Mouse (Mus musculus): ENCODE measurements around the gene Cysltr2. TPM values are rescaled to one million over a fixed set of nuclear protein-coding genes. Genes with fewer than 3 reads are reported as not detected.

Gene Cysltr2
- under 1 TPM in 1 of 2 experiments, not detected in 1; 0.27 TPM for total RNA-seq (2021)

DNA sequence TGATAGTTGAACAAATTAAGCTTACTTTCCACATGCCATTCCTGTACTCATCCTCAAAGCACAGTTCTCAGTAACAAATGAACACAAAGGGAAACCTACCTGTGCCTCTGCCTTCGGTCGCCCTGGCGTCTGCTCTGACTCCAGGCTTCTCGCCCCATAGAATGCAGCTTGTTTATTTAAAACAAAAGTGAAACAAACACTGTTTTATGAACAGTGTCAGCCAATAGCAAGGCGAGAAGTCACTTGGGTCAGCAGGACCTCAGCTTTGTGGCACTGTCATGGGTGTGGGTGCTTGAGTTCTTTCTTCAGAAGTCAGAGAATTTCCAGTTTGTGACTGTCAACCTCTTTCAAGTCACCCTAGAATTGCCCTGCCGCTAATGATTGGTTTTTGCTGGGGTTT lies at the start of gene Cysltr2:
Gene Cysltr2 (minus strand): TSS at position 178 of the 400 bp plus-strand sequence.
- no peak for DNase-seq

GRCm38 (mm10) chr14:73094802-73095550 lies 46.1 kb upstream of the Cysltr2 start:
- DNase-seq: no peak
- intact Hi-C loops (cut with DNase I): loop anchor here (5.0 kb wide), 2 partner anchors 518 to 718 kb away; no protein-coding TSS in a partner anchor

More for the DNA sequence above, at the start of gene Cysltr2:
- intact Hi-C loops (cut with DNase I): no loop called here

DNA sequence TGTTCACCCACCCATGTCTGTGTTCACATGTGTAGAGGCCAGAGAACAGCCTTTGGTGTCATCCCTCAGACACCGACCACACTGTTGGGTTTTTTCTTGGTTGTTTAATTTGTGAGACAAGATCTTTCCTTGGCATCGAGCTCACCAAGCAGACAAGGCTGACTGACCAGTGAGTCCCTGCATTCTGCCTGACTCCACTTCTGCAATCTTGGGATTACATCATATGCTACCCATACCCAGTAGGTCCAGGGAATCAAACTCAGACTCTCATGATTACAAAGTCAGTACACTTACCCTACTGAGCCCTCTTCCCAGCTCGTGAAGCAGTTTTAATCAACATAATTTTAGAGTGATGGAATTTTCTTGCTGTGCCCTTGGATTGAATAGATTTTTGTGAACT lies 44.0 kb upstream of the Cysltr2 start:
- intact Hi-C loops (cut with DNase I): no loop called here
- no peak for DNase-seq

- intact Hi-C loops (cut with DNase I): no loop called here
- DNase-seq: no peak
These were observed 39.3 kb upstream of the Cysltr2 start for GRCm38 (mm10) chr14:73088224-73088623.

DNA sequence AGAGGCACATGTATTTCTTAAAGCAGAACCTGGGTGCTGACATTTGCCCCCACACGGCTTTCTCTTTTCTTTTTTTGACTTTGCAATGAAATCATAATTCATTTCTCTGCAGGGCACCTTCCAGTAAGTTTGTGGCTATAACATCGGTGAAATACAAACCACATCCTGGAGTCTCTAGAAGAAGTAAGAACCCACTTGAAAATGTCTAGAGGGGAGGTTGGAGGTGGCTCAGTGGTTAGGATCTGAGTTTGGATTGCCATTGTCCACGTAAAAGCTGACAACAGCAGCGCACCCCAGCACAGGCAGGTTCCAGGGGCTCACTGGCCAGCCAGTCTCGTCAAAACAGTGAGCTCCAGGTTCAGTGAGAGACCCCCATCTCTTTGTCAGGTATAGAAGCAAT lies 38.8 kb upstream of the Cysltr2 start:
- DNase-seq: no peak
- intact Hi-C loops (cut with DNase I): no loop called here

DNA sequence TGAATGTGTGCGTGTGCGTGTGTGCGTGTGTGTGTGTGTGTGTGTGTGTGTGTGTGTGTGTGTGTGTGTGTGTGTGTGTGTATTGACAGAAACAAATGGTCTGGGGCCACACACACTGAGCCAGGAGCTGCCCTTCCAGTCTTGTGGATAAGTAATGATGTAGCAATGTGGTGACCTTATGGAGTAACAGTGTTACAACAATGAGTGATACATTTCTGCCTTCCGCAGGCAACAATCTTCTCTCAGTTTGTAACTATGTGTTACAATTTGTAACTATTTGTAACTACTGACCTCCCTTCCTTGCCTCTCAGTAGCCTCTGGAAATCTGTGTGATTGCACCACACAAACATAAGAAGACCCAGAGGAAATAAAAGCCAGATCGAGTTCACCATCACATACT lies 38.3 kb upstream of the Cysltr2 start:
- intact Hi-C loops (cut with DNase I): no loop called here
- DNase-seq: no peak

GRCm38 (mm10) chr14:73086425-73086824 lies 37.5 kb upstream of the Cysltr2 start:
- no peak for DNase-seq
- intact Hi-C loops (cut with DNase I): no loop called here

DNA sequence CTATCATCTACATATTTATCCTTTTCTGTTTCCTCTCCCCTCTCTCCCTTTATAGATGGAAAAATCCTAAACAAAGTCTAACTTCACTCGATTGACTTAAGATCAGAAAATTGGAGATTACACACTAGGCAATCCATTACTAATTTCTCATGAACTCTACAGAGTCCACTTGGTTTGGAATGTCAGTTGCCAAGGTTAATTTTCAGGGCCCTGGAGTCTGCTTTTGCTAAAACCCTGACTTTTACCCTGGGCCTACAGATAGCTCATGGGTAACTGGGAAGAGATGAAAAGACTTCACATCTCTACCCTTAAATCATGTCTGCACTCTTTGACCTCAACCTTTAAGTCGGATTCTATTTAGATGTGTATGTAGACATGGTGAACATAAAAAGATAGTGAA lies 34.6 kb upstream of the Cysltr2 start:
- intact Hi-C loops (cut with DNase I): no loop called here
- no peak for DNase-seq

DNA sequence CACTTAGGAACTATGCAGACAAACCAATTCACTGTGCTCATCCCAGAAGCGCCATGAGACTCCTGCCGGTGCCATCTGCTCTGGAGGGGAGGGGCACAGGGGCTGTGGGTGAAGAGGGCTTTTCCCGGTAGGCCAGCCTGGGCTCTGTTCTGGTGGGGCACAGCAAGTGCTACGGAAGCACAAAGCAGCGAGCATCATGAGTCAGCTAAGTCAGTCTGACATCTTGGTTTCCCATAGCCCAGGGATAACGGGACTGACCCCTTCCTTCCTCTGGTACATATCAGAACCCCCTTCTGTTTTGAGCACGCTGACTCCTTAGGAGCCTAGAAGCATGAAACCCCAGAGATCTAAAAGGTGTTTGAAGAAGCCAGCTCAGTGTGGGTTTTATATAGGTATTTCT lies 15.5 kb upstream of the Cysltr2 start:
- no peak for DNase-seq
- intact Hi-C loops (cut with DNase I): no loop called here

DNA sequence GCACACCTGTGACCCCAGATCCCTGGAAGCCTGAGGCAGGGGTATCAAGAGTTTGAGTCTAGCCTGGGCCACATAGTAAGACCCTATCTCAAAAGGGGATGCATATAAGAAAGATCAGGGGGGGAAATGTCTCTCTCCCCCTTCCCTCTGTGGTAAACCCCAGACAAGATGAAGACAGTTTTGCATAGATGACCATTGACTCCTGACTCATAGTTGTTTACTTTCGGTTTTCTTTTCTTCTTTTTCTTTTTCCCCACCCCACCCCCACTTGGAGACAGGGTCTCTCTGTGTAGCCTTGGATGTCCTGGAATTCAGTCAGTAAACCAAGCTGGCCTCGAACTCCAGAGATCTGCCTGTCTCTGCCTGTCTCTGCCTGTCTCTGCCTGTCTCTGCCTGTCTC lies 9.8 kb upstream of the Cysltr2 start:
- DNase-seq: no peak
- intact Hi-C loops (cut with DNase I): no loop called here

GRCm38 (mm10) chr14:73057764-73058163 lies 8.8 kb upstream of the Cysltr2 start:
- intact Hi-C loops (cut with DNase I): no loop called here
- peak; percentile 13 to 15 for DNase-seq

- intact Hi-C loops (cut with DNase I): no loop called here
- DNase-seq: no peak
These were observed 7.9 kb upstream of the Cysltr2 start for GRCm38 (mm10) chr14:73056813-73057212.

GRCm38 (mm10) chr14:73045199-73045928 lies 3.5 kb downstream of the Cysltr2 start:
- DNase-seq: no peak

GRCm38 (mm10) chr14:73041689-73042088 lies 7.2 kb downstream of the Cysltr2 start:
- intact Hi-C loops (cut with DNase I): no loop called here

More at GRCm38 (mm10) chr14:73045199-73045928, 3.5 kb downstream of the Cysltr2 start:
- intact Hi-C loops (cut with DNase I): no loop called here

DNA sequence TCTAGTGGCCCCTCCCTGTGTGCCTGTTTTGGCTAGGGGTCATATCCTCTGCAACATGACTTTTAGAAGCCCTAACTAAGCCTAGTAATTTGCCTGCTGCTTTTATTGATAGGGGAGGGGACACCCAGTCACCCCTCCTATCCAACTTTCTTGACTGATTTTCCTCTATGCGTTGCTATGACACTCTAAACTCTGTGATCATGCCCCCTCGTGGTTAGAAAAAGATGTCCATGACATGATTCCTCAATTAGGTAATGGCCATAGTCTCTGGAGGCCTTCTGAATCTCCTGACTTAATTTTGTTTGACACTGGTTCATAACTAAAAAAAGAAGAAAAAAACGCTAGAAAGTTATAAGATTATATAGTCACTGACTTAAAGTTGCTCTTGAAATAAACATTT lies 15.6 kb downstream of the Cysltr2 start:
- DNase-seq: no peak
- intact Hi-C loops (cut with DNase I): no loop called here

More at GRCm38 (mm10) chr14:73041689-73042088, 7.2 kb downstream of the Cysltr2 start:
- no peak for DNase-seq

- intact Hi-C loops (cut with DNase I): no loop called here
- no peak for DNase-seq
These were observed 17.7 kb downstream of the Cysltr2 start for GRCm38 (mm10) chr14:73031218-73031617.

DNA sequence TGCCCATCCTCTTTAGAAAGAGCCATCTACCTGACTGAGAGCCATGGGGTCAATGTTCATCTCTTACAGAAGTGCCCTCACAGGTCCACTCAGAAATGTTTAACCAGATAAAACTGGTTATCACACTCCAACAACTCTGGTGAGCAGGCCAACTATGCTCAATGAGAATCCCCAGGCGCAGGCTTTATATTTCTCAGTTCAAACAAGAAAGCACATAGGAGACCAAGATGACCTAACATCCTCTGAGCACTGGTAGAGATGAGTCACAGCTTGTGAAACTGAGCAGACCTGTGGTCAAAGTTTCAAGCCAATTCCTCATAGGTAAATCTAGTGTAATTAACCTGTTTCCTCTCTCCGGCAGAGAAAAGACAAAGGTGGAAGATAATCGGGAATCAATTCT lies 31.6 kb downstream of the Cysltr2 start:
- intact Hi-C loops (cut with DNase I): no loop called here
- DNase-seq: no peak

GRCm38 (mm10) chr14:73015386-73015785 lies 33.5 kb downstream of the Cysltr2 start:
- intact Hi-C loops (cut with DNase I): no loop called here
- no peak for DNase-seq

DNA sequence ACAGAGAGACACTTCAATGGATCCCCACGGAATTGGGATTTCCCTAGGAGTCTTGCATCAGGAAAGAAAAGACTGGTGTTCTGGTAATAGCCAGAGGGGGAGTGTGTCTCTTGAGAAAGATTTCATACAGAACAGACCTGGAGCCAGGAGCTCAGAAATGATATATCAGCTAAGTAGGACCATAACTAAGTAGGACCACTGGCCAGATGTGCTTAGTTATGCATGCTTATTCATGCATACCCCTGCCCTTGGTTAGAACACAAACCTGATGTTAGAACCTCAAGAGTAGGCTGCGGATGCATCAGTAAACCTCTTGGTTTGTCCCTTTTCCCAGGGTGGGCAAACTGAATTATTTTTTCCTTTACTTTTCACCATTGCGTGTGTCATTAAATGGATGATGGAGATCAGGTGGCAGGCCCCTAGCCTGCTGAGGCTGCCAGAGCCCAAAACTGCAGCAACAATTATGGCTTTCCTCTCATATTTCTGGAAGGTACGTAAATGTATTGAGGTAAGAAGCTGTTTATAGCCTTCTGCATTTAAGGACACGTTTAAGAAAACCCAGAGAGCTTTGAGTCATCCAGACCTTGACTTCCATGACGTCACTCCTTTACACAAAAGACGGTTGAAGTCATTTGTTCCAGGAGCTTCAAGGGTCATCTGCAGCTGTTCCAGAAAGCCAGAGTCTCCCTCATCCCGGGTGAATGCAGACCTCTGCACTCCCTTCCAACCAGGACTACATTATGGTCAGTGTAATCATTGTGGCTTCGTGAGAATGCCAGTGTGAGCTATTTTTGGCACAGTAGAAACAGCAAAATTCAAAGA lies 35.0 kb downstream of the Cysltr2 start:
- intact Hi-C loops (cut with DNase I): no loop called here
- DNase-seq: no peak

DNA sequence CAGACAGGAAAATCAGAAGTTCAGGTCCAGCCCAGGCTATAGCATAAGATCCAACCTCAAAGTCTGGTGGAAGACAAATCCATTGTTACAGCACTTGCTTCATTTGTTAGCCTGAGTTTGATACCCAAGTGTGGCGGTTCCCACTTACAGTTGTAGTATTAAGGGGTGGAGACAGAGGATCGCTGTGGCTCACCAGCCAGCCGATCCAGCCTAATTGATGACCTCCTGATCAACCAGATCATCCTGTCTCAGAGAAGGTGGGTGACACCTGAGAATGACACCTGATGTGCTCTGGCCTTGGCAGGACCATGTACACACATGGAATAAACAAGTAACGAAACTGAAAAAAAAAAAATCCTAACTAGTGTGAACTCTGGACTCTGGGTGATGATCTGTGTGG lies 47.1 kb downstream of the Cysltr2 start:
- no peak for DNase-seq
- intact Hi-C loops (cut with DNase I): no loop called here

DNA sequence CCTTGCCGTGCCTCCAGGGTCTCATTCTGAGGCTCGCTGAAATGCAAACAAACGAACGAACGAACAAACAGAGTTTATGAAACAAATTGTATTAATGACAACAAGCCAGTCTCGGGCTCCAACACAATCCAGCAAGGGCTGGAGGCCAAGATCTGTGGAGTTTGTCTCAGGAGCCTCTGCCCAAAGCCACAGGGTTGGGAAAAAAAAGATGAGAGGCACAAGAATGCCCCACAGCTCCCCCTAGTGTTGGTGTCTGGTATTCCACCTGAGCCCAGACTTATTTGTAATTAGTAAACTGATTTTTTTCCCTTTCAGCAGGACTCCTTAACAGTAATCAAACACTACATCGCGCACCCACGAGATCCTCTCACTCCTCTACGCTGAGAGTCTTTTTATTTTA lies 48.6 kb downstream of the Cysltr2 start:
- peak; percentile 64 to 78 for DNase-seq
- intact Hi-C loops (cut with DNase I): no loop called here
